Mouse (Mus musculus): Measurements from ENCODE around the gene Acsl5. TPM values are rescaled to one million over a fixed set of nuclear protein-coding genes. Genes with fewer than 3 reads are reported as not detected.

The Acsl5 gene
- total RNA-seq, 2 experiments from 2014 or later: 33.6 to 42.2 TPM

GRCm38 (mm10) chr19:55273340-55273739, 21.6 kb downstream of the Acsl5 start:
- no peak for DNase-seq (ENCODE audit: low spot score in 2 of 2)
- Histone ChIP-seq H3K27ac (no peak overlapping the region), H3K4me3 (no peak overlapping the region)
- TF ChIP-seq CTCF (conservative IDR thresholded peaks at IDR 0.05): no peak

- no peak for TF ChIP-seq CTCF (conservative IDR thresholded peaks at IDR 0.05)
Measured at GRCm38 (mm10) chr19:55276100-55276499, 24.4 kb downstream of the Acsl5 start.

GRCm38 (mm10) chr19:55276770-55277169, 25.0 kb downstream of the Acsl5 start:
- H3K27ac ChIP-seq: no peak overlapping the region
- TF ChIP-seq CTCF (conservative IDR thresholded peaks at IDR 0.05): no peak
- no peak overlapping the region for H3K4me3 ChIP-seq
- no peak for DNase-seq (ENCODE audit: low spot score in 2 of 2)

More at GRCm38 (mm10) chr19:55276100-55276499, 24.4 kb downstream of the Acsl5 start:
- Histone ChIP-seq H3K27ac (no peak overlapping the region), H3K4me3 (no peak overlapping the region)
- no peak for DNase-seq (ENCODE audit: low spot score in 2 of 2)

GRCm38 (mm10) chr19:55284093-55284492, 32.4 kb downstream of the Acsl5 start:
- Histone ChIP-seq H3K4me3 (no peak overlapping the region), H3K27ac (no peak overlapping the region)
- DNase-seq (ENCODE audit: low spot score in 2 of 2): no peak
- TF ChIP-seq CTCF (conservative IDR thresholded peaks at IDR 0.05): no peak

- Histone ChIP-seq H3K27ac (no peak overlapping the region), H3K4me3 (no peak overlapping the region)
- no peak for DNase-seq (ENCODE audit: low spot score in 2 of 2)
- TF ChIP-seq CTCF (conservative IDR thresholded peaks at IDR 0.05): no peak
Measured at GRCm38 (mm10) chr19:55286034-55286433, 34.3 kb downstream of the Acsl5 start.

GRCm38 (mm10) chr19:55288974-55289373, 37.2 kb downstream of the Acsl5 start:
- Histone ChIP-seq H3K27ac (no peak overlapping the region), H3K4me3 (no peak overlapping the region)
- no peak for DNase-seq (ENCODE audit: low spot score in 2 of 2)
- no peak for TF ChIP-seq CTCF (conservative IDR thresholded peaks at IDR 0.05)

GRCm38 (mm10) chr19:55290621-55291270, 39.0 kb downstream of the Acsl5 start:
- no peak for DNase-seq (ENCODE audit: low spot score in 2 of 2)
- Histone ChIP-seq H3K27ac (no peak overlapping the region), H3K4me3 (no peak overlapping the region)
- TF ChIP-seq CTCF (conservative IDR thresholded peaks at IDR 0.05): no peak

- no peak overlapping the region for H3K4me3 ChIP-seq
- no peak overlapping the region for H3K27ac ChIP-seq
- no peak for DNase-seq (ENCODE audit: low spot score in 2 of 2)
- no peak for TF ChIP-seq CTCF (conservative IDR thresholded peaks at IDR 0.05)
Measured at GRCm38 (mm10) chr19:55292210-55292850, 40.6 kb downstream of the Acsl5 start.

- TF ChIP-seq CTCF (conservative IDR thresholded peaks at IDR 0.05): no peak
- no peak overlapping the region for H3K27ac ChIP-seq
- no peak for DNase-seq (ENCODE audit: low spot score in 2 of 2)
Measured at GRCm38 (mm10) chr19:55293175-55293574, 41.4 kb downstream of the Acsl5 start.

GRCm38 (mm10) chr19:55295075-55295474, 43.3 kb downstream of the Acsl5 start:
- TF ChIP-seq CTCF (conservative IDR thresholded peaks at IDR 0.05): no peak
- DNase-seq (ENCODE audit: low spot score in 2 of 2): no peak
- Histone ChIP-seq H3K27ac (no peak overlapping the region), H3K4me3 (no peak overlapping the region)

More at GRCm38 (mm10) chr19:55293175-55293574, 41.4 kb downstream of the Acsl5 start:
- H3K4me3 ChIP-seq: no peak overlapping the region

GRCm38 (mm10) chr19:55295556-55295955, 43.8 kb downstream of the Acsl5 start:
- H3K27ac ChIP-seq: no peak overlapping the region
- no peak overlapping the region for H3K4me3 ChIP-seq
- no peak for TF ChIP-seq CTCF (conservative IDR thresholded peaks at IDR 0.05)
- no peak for DNase-seq (ENCODE audit: low spot score in 2 of 2)

- no peak for TF ChIP-seq CTCF (conservative IDR thresholded peaks at IDR 0.05)
- Histone ChIP-seq H3K4me3 (no peak overlapping the region), H3K27ac (no peak overlapping the region)
- no peak for DNase-seq (ENCODE audit: low spot score in 2 of 2)
Measured at GRCm38 (mm10) chr19:55296301-55296700, 44.6 kb downstream of the Acsl5 start.

GRCm38 (mm10) chr19:55297489-55297888, 45.8 kb downstream of the Acsl5 start:
- Histone ChIP-seq H3K4me3 (no peak overlapping the region), H3K27ac (no peak overlapping the region)
- TF ChIP-seq CTCF (conservative IDR thresholded peaks at IDR 0.05): no peak
- no peak for DNase-seq (ENCODE audit: low spot score in 2 of 2)

- no peak overlapping the region for H3K27ac ChIP-seq
- no peak for DNase-seq (ENCODE audit: low spot score in 2 of 2)
- no peak for TF ChIP-seq CTCF (conservative IDR thresholded peaks at IDR 0.05)
- no peak overlapping the region for H3K4me3 ChIP-seq
Measured at GRCm38 (mm10) chr19:55297961-55298360, 46.2 kb downstream of the Acsl5 start.
